Mouse (Mus musculus): ENCODE measurements at regions not wholly inside any gene's neighbourhood (a gene's known extent, or its start where the extent isn't known, plus 50 kb on each side); places are given as distances from the start of the nearest gene placed in this dataset.

DNA sequence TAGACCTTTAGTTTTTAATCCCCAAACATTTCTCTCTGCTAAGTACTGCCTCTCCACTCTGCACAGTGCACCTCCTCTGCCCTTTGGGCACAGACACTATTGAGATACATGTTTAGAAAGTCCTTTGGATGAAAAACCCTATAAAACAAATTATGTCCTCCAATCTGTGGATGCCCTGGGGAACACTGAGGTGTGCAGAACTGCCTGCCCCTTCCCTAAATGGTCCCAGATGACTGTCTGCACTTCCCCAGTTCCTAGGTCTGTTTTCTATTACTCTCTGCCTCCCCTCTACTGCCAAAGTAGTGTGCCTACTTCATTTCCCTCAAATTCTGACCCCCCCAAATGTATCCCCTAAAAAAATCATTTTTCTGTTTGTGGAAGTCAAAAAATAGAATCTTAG lies 209.5 kb upstream of the Veph1 start:
- H3K4me1 ChIP-seq (replicated peaks; ENCODE audit: control insufficient read depth, insufficient read depth, low read length), result 0 out of 2 replicates have a peak, but pooled peaks cover 5% of the 10 kb centered on the region
- H3K27ac ChIP-seq (ENCODE audit: low read length), result no peak overlapping the region
- ATAC-seq, result no peak
- no peaks in the 10 kb centered on the region for H3K9me3 ChIP-seq (ENCODE audit: control insufficient read depth, low read length)
- H3K36me3 ChIP-seq (ENCODE audit: control insufficient read depth, insufficient read depth), result no peaks in the 10 kb centered on the region
- H3K9ac ChIP-seq (replicated peaks; ENCODE audit: low read depth, low read length), result no peak overlapping the region
- no peaks in the 10 kb centered on the region for H3K27me3 ChIP-seq (replicated peaks; ENCODE audit: control insufficient read depth, insufficient read depth, low read length)
- H3K4me3 ChIP-seq (replicated peaks; ENCODE audit: low read length), result no peak overlapping the region
- H3K4me2 ChIP-seq (ENCODE audit: low read length), result no peak overlapping the region

GRCm38 (mm10) chr3:66505476-66506076 lies 208.9 kb upstream of the Veph1 start:
- no peak for ATAC-seq
- Histone ChIP-seq H3K27ac (ENCODE audit: low read length) (no peak overlapping the region), H3K36me3 (ENCODE audit: control insufficient read depth, insufficient read depth) (no peaks in the 10 kb centered on the region), H3K4me2 (ENCODE audit: low read length) (no peak overlapping the region), H3K27me3 (replicated peaks; ENCODE audit: control insufficient read depth, insufficient read depth, low read length) (no peaks in the 10 kb centered on the region), H3K4me3 (replicated peaks; ENCODE audit: low read length) (no peak overlapping the region), H3K4me1 (replicated peaks; ENCODE audit: control insufficient read depth, insufficient read depth, low read length) (0 out of 2 replicates have a peak, but pooled peaks cover 5% of the 10 kb centered on the region), H3K9me3 (ENCODE audit: control insufficient read depth, low read length) (no peaks in the 10 kb centered on the region), H3K9ac (replicated peaks; ENCODE audit: low read depth, low read length) (no peak overlapping the region)
- 24% methylated on average over 6 of the region's 6 CpGs for WGBS

GRCm38 (mm10) chr3:66504717-66505116 lies 208.1 kb upstream of the Veph1 start:
- Histone ChIP-seq H3K27ac (ENCODE audit: low read length) (no peak overlapping the region), H3K4me1 (replicated peaks; ENCODE audit: control insufficient read depth, insufficient read depth, low read length) (0 out of 2 replicates have a peak, but pooled peaks cover 5% of the 10 kb centered on the region), H3K27me3 (replicated peaks; ENCODE audit: control insufficient read depth, insufficient read depth, low read length) (no peaks in the 10 kb centered on the region), H3K36me3 (ENCODE audit: control insufficient read depth, insufficient read depth) (no peaks in the 10 kb centered on the region), H3K4me2 (ENCODE audit: low read length) (no peak overlapping the region), H3K9ac (replicated peaks; ENCODE audit: low read depth, low read length) (no peak overlapping the region), H3K9me3 (ENCODE audit: control insufficient read depth, low read length) (no peaks in the 10 kb centered on the region), H3K4me3 (replicated peaks; ENCODE audit: low read length) (no peak overlapping the region)
- peak; percentile 54; the same call in 1 of the 2 replicates for ATAC-seq
- WGBS, result 49% methylated on average over 6 of the region's 6 CpGs

GRCm38 (mm10) chr3:66503615-66504014 lies 207.0 kb upstream of the Veph1 start:
- no peak overlapping the region for H3K27ac ChIP-seq (ENCODE audit: low read length)
- H3K4me3 ChIP-seq (replicated peaks; ENCODE audit: low read length), result no peak overlapping the region
- H3K4me2 ChIP-seq (ENCODE audit: low read length), result no peak overlapping the region
- 0 out of 2 replicates have a peak, but pooled peaks cover 5% of the 10 kb centered on the region for H3K4me1 ChIP-seq (replicated peaks; ENCODE audit: control insufficient read depth, insufficient read depth, low read length)
- H3K27me3 ChIP-seq (replicated peaks; ENCODE audit: control insufficient read depth, insufficient read depth, low read length), result no peaks in the 10 kb centered on the region
- H3K36me3 ChIP-seq (ENCODE audit: control insufficient read depth, insufficient read depth), result no peaks in the 10 kb centered on the region
- H3K9ac ChIP-seq (replicated peaks; ENCODE audit: low read depth, low read length), result no peak overlapping the region
- 93% methylated on average over 3 of the region's 3 CpGs for WGBS
- no peak for ATAC-seq
- no peaks in the 10 kb centered on the region for H3K9me3 ChIP-seq (ENCODE audit: control insufficient read depth, low read length)

DNA sequence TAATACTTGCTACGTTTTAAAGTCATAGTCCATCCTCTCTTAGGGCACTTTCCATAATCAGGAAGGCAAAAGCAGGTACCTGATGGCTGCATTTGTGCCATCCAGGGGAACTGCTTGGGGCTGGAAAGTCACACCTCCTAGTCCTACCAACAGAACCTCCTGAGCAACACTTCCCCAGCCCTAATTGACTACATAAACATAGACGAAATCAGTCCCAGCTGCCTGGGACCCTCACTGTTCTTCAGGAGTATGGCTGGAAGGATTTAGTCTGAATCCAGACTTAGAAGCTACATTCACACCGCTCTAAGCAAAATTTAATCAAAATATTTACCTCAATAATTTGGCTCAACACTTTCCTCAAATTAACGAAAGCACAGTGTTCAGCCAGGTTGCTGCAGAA lies 205.2 kb upstream of the Veph1 start:
- ATAC-seq, result no peak
- H3K27me3 ChIP-seq (replicated peaks; ENCODE audit: control insufficient read depth, insufficient read depth, low read length), result no peaks in the 10 kb centered on the region
- H3K4me1 ChIP-seq (replicated peaks; ENCODE audit: control insufficient read depth, insufficient read depth, low read length), result 0 out of 2 replicates have a peak, but pooled peaks cover 5% of the 10 kb centered on the region
- no peak overlapping the region for H3K9ac ChIP-seq (replicated peaks; ENCODE audit: low read depth, low read length)
- no peak overlapping the region for H3K27ac ChIP-seq (ENCODE audit: low read length)
- 48% methylated on average over 4 of the region's 4 CpGs for WGBS
- H3K4me2 ChIP-seq (ENCODE audit: low read length), result no peak overlapping the region
- no peaks in the 10 kb centered on the region for H3K9me3 ChIP-seq (ENCODE audit: control insufficient read depth, low read length)
- no peak overlapping the region for H3K4me3 ChIP-seq (replicated peaks; ENCODE audit: low read length)
- H3K36me3 ChIP-seq (ENCODE audit: control insufficient read depth, insufficient read depth), result no peaks in the 10 kb centered on the region

DNA sequence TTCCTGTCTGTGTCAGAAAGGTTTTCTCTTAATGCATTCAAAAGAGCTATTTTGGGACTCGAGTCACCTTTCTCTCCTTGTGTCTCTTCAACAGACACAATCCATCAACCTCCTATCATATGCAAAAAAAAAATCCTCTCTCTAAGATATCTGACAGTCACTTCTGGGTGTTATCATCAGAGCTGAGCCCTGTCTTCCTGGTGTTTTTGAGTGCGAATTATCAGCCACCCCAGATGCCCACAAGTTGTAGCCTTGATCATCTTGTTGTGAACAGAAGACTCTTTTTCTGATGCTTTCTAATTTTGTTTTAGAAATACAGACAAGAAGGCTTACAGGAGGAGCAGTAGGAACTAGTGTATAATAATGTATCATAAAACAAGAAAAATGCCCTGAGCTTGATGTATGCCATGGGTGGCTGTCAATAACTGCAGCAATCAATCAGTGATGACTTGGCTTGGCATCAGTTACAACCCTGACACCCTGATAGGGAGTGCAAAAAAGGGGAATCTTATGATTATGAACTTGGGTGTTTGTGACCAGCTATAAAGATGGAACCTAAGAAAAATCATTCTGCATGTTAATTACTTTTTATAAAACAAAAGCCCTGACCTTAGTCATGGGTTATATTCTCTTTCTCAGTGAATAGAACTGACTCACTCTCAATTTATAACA lies 197.9 kb upstream of the Veph1 start:
- 78% methylated on average over 2 of the region's 2 CpGs for WGBS
- Histone ChIP-seq H3K9me3 (ENCODE audit: control insufficient read depth, low read length) (no peaks in the 10 kb centered on the region), H3K9ac (replicated peaks; ENCODE audit: low read depth, low read length) (no peak overlapping the region), H3K27me3 (replicated peaks; ENCODE audit: control insufficient read depth, insufficient read depth, low read length) (no peaks in the 10 kb centered on the region), H3K4me2 (ENCODE audit: low read length) (no peak overlapping the region), H3K36me3 (ENCODE audit: control insufficient read depth, insufficient read depth) (no peaks in the 10 kb centered on the region), H3K4me1 (replicated peaks; ENCODE audit: control insufficient read depth, insufficient read depth, low read length) (no peaks in the 10 kb centered on the region), H3K4me3 (replicated peaks; ENCODE audit: low read length) (no peak overlapping the region), H3K27ac (ENCODE audit: low read length) (no peak overlapping the region)
- ATAC-seq, result no peak

DNA sequence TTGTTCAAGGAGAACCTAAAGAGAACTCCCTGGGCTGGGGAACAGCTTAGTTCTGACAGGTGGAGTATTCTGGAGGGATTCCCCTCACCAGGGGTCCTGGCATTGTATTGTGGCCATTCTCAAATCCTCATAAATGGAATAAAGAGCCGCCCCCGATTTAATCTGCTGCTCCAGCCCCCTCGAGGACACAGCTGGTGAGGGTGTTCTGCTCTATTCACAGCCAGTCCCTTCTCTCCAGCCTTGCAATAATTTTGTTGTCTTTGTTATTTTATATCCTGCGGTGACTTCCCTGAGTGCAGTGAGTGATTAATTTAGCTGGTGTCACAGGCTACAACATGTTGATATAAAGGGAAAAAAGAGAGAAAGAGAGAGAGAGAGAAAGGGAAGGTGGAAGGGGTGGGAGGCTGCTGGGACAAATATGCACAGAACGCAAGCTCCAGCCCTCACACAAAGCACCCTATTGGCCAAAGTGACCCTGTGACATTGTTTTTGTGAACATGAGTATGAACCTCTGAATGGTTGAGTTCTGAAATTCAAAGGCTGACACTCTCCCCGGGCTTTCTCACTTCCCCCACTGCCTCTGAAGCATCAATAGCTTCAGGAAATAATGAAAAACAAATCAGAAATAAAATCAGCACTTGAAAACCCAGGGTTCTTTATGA lies 194.2 kb upstream of the Veph1 start:
- H3K4me3 ChIP-seq (replicated peaks; ENCODE audit: low read length), result no peak overlapping the region
- H3K4me2 ChIP-seq (ENCODE audit: low read length), result no peak overlapping the region
- no peak overlapping the region for H3K9ac ChIP-seq (replicated peaks; ENCODE audit: low read depth, low read length)
- no peak for ATAC-seq
- H3K9me3 ChIP-seq (ENCODE audit: control insufficient read depth, low read length), result no peaks in the 10 kb centered on the region
- no peaks in the 10 kb centered on the region for H3K4me1 ChIP-seq (replicated peaks; ENCODE audit: control insufficient read depth, insufficient read depth, low read length)
- WGBS, result 3% methylated on average over 6 of the region's 6 CpGs
- H3K27me3 ChIP-seq (replicated peaks; ENCODE audit: control insufficient read depth, insufficient read depth, low read length), result no peaks in the 10 kb centered on the region; the same call in 1 of the 2 replicates
- H3K36me3 ChIP-seq (ENCODE audit: control insufficient read depth, insufficient read depth), result no peaks in the 10 kb centered on the region
- no peak overlapping the region for H3K27ac ChIP-seq (ENCODE audit: low read length)

DNA sequence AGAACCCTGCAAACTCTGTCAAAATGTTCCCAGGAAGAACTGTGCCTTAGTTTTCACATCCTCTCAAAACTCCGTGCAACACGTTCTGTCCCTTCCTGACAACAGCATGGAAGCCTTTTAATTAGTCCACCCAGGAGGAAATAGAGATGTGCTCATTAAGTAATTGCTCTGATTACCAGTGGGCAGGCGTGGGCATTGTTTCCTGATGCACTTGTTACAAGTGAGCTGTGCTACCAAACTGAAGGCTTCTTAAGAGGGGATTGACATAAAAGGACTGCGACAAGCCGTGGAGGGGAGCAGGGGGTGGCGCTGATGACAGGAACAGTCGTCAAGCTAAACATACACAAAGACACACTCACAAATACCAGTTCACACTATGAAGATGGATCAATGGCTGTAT lies 192.1 kb upstream of the Veph1 start:
- H3K9ac ChIP-seq (replicated peaks; ENCODE audit: low read depth, low read length), result no peak overlapping the region
- H3K27ac ChIP-seq (ENCODE audit: low read length), result no peak overlapping the region
- H3K27me3 ChIP-seq (replicated peaks; ENCODE audit: control insufficient read depth, insufficient read depth, low read length), result no peaks in the 10 kb centered on the region; the same call in 1 of the 2 replicates
- no peaks in the 10 kb centered on the region for H3K36me3 ChIP-seq (ENCODE audit: control insufficient read depth, insufficient read depth)
- H3K9me3 ChIP-seq (ENCODE audit: control insufficient read depth, low read length), result no peaks in the 10 kb centered on the region
- H3K4me3 ChIP-seq (replicated peaks; ENCODE audit: low read length), result no peak overlapping the region
- H3K4me1 ChIP-seq (replicated peaks; ENCODE audit: control insufficient read depth, insufficient read depth, low read length), result no peaks in the 10 kb centered on the region
- no peak overlapping the region for H3K4me2 ChIP-seq (ENCODE audit: low read length)
- ATAC-seq, result no peak
- WGBS, result 10% methylated on average over 7 of the region's 7 CpGs

GRCm38 (mm10) chr3:66486658-66487057 lies 190.0 kb upstream of the Veph1 start:
- ATAC-seq, result no peak
- no peak overlapping the region for H3K27ac ChIP-seq (ENCODE audit: low read length)
- no peaks in the 10 kb centered on the region for H3K9me3 ChIP-seq (ENCODE audit: control insufficient read depth, low read length)
- no peaks in the 10 kb centered on the region for H3K36me3 ChIP-seq (ENCODE audit: control insufficient read depth, insufficient read depth)
- no peaks in the 10 kb centered on the region for H3K4me1 ChIP-seq (replicated peaks; ENCODE audit: control insufficient read depth, insufficient read depth, low read length)
- peaks cover 3% of the 10 kb centered on the region; the same call in 1 of the 2 replicates for H3K27me3 ChIP-seq (replicated peaks; ENCODE audit: control insufficient read depth, insufficient read depth, low read length)
- no peak overlapping the region for H3K9ac ChIP-seq (replicated peaks; ENCODE audit: low read depth, low read length)
- H3K4me2 ChIP-seq (ENCODE audit: low read length), result no peak overlapping the region
- no peak overlapping the region for H3K4me3 ChIP-seq (replicated peaks; ENCODE audit: low read length)

All from forebrain, embryonic 16.5 days (tissue).